Mouse (Mus musculus) ES-E14 (cell line): ENCODE measurements around the gene Fam228a.

Experiments used
- HCFC1 ChIP-seq: IDR thresholded peaks from 2 replicates; pipeline ENCODE4 v1.6.1; 2012; ENCODE audit warnings: low read length, inconsistent platforms, borderline replicate concordance; ENCODE audit not compliant: insufficient read depth
- ZNF384 ChIP-seq: IDR thresholded peaks from 2 replicates; pipeline ENCODE4 v1.6.1; 2012; ENCODE audit warnings: low read depth, low read length, inconsistent platforms

- TF ChIP-seq ZNF384 (no peak), HCFC1 (no peak)
Measured at GRCm38 (mm10) chr12:4740823-4741222, 2.6 kb upstream of the Fam228a start.
